Mouse (Mus musculus): Measurements from ENCODE around the gene Pomgnt1. TPM values are rescaled to one million over a fixed set of nuclear protein-coding genes. Genes with fewer than 3 reads are reported as not detected.

Gene Pomgnt1
- polyA plus RNA-seq, 1 experiment = 33.6 TPM

GRCm38 (mm10) chr4:116176543-116176988 lies 52.9 kb downstream of the Pomgnt1 start:
- H3K4me3 ChIP-seq (ENCODE audit: low read depth, low read length) = peak overlapping the region; percentile 70
- no peaks in the 10 kb centered on the region for H3K36me3 ChIP-seq (ENCODE audit: control insufficient read depth, insufficient read depth, low read length, poor library complexity, severe bottlenecking)
- H3K27me3 ChIP-seq (ENCODE audit: control insufficient read depth, insufficient read depth, low read length, poor library complexity, severe bottlenecking) = no peaks in the 10 kb centered on the region
- TF ChIP-seq CTCF (IDR thresholded peaks at IDR 0.05; ENCODE audit: low read depth, low read length) (no peak), EP300 (IDR thresholded peaks at IDR 0.05; ENCODE audit: insufficient read depth, low read depth, low read length) (peak; percentile 49; the same call in 1 of the 2 replicates)
- H3K27ac ChIP-seq (ENCODE audit: insufficient read depth, low read length) = peak overlapping the region; percentile 86
- H3K4me1 ChIP-seq (ENCODE audit: control insufficient read depth, insufficient read depth, low read length) = peaks cover 2% of the 10 kb centered on the region
- no peaks in the 10 kb centered on the region for H3K9me3 ChIP-seq (replicated peaks; ENCODE audit: control insufficient read depth, insufficient read depth, low read length, poor library complexity, severe bottlenecking)
- peak overlapping the region; percentile 33 for H3K9ac ChIP-seq (ENCODE audit: low read depth, poor library complexity, severe bottlenecking)

DNA sequence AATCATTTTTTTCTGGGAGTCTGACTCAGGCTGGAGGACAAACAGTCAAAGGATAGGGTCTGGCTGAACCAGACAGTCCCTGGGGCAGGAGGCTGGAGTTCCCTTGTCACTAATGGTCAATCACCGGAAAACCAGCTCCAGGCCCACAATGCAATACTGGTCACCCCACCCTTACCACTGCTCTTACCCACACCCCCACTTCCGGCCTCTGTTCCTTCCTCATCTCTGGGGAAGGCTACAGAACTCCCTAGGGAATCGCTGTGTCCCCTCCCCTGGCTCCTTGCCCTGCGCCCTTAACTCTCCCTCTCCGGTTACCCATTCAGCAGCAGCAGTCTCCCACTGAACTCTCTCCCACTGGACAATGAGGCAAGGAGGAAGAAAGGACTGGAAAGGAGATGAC lies 53.5 kb downstream of the Pomgnt1 start:
- Histone ChIP-seq H3K9me3 (replicated peaks; ENCODE audit: control insufficient read depth, insufficient read depth, low read length, poor library complexity, severe bottlenecking) (no peaks in the 10 kb centered on the region), H3K9ac (ENCODE audit: low read depth, poor library complexity, severe bottlenecking) (peak overlapping the region; percentile 33), H3K36me3 (ENCODE audit: control insufficient read depth, insufficient read depth, low read length, poor library complexity, severe bottlenecking) (no peaks in the 10 kb centered on the region), H3K4me3 (ENCODE audit: low read depth, low read length) (peak overlapping the region; percentile 53), H3K27ac (ENCODE audit: insufficient read depth, low read length) (peak overlapping the region; percentile 86), H3K27me3 (ENCODE audit: control insufficient read depth, insufficient read depth, low read length, poor library complexity, severe bottlenecking) (no peaks in the 10 kb centered on the region), H3K4me1 (ENCODE audit: control insufficient read depth, insufficient read depth, low read length) (peaks cover 2% of the 10 kb centered on the region)
- TF ChIP-seq EP300 (IDR thresholded peaks at IDR 0.05; ENCODE audit: insufficient read depth, low read depth, low read length) (0 out of 2 replicates have a peak, but pooled peaks have one; percentile 34), CTCF (IDR thresholded peaks at IDR 0.05; ENCODE audit: low read depth, low read length) (no peak)

- no peak for TF ChIP-seq EP300 (IDR thresholded peaks at IDR 0.05; ENCODE audit: insufficient read depth, low read depth, low read length)
- TF ChIP-seq POLR2A (IDR thresholded peaks at IDR 0.05; ENCODE audit: insufficient read depth, low read length) = no peak
- no peak for TF ChIP-seq CTCF (IDR thresholded peaks at IDR 0.05; ENCODE audit: low read depth, low read length)
These were observed 58.4 kb downstream of the Pomgnt1 start for GRCm38 (mm10) chr4:116182079-116182478.

GRCm38 (mm10) chr4:116182745-116183144 lies 59.1 kb downstream of the Pomgnt1 start:
- no peaks in the 10 kb centered on the region for H3K9me3 ChIP-seq (replicated peaks; ENCODE audit: control insufficient read depth, insufficient read depth, low read length, poor library complexity, severe bottlenecking)
- H3K4me3 ChIP-seq (ENCODE audit: low read depth, low read length) = peak overlapping the region; percentile 13
- H3K4me1 ChIP-seq (ENCODE audit: control insufficient read depth, insufficient read depth, low read length) = no peaks in the 10 kb centered on the region
- TF ChIP-seq CTCF (IDR thresholded peaks at IDR 0.05; ENCODE audit: low read depth, low read length) (no peak), EP300 (IDR thresholded peaks at IDR 0.05; ENCODE audit: insufficient read depth, low read depth, low read length) (no peak), POLR2A (IDR thresholded peaks at IDR 0.05; ENCODE audit: insufficient read depth, low read length) (peak; percentile 53)
- 0 out of 2 replicates have a peak overlapping the region, but pooled peaks have one; percentile 34 for H3K27ac ChIP-seq (ENCODE audit: insufficient read depth, low read length)
- H3K27me3 ChIP-seq (ENCODE audit: control insufficient read depth, insufficient read depth, low read length, poor library complexity, severe bottlenecking) = no peaks in the 10 kb centered on the region
- H3K9ac ChIP-seq (ENCODE audit: low read depth, poor library complexity, severe bottlenecking) = peak overlapping the region; percentile 44
- H3K36me3 ChIP-seq (ENCODE audit: control insufficient read depth, insufficient read depth, low read length, poor library complexity, severe bottlenecking) = no peaks in the 10 kb centered on the region

More at GRCm38 (mm10) chr4:116182079-116182478, 58.4 kb downstream of the Pomgnt1 start:
- Histone ChIP-seq H3K27ac (ENCODE audit: insufficient read depth, low read length) (no peak overlapping the region), H3K4me3 (ENCODE audit: low read depth, low read length) (no peak overlapping the region), H3K9ac (ENCODE audit: low read depth, poor library complexity, severe bottlenecking) (no peak overlapping the region), H3K4me1 (ENCODE audit: control insufficient read depth, insufficient read depth, low read length) (no peaks in the 10 kb centered on the region), H3K9me3 (replicated peaks; ENCODE audit: control insufficient read depth, insufficient read depth, low read length, poor library complexity, severe bottlenecking) (no peaks in the 10 kb centered on the region), H3K36me3 (ENCODE audit: control insufficient read depth, insufficient read depth, low read length, poor library complexity, severe bottlenecking) (no peaks in the 10 kb centered on the region), H3K27me3 (ENCODE audit: control insufficient read depth, insufficient read depth, low read length, poor library complexity, severe bottlenecking) (no peaks in the 10 kb centered on the region)

DNA sequence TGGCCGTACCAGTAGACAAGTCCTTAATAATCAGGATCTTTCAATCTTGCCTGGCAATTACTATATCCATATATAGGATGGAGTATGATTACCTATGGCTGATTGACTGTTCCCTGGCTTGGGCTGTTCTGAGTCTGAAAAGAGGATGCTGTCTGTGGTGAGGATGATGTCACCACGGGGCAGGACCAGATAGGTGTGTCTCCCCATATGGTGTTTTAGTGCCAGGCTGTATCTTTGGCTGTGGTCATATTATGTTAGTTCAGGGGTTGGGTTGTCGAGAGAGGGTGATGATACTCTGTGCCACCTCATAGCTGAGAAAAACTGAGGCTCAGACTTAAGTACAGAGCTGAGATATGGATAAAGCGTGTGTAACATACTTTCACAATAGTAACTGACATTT lies 61.4 kb downstream of the Pomgnt1 start:
- no peaks in the 10 kb centered on the region for H3K9me3 ChIP-seq (replicated peaks; ENCODE audit: control insufficient read depth, insufficient read depth, low read length, poor library complexity, severe bottlenecking)
- H3K27me3 ChIP-seq (ENCODE audit: control insufficient read depth, insufficient read depth, low read length, poor library complexity, severe bottlenecking) = no peaks in the 10 kb centered on the region
- H3K4me3 ChIP-seq (ENCODE audit: low read depth, low read length) = no peak overlapping the region
- no peak overlapping the region for H3K9ac ChIP-seq (ENCODE audit: low read depth, poor library complexity, severe bottlenecking)
- TF ChIP-seq POLR2A (IDR thresholded peaks at IDR 0.05; ENCODE audit: insufficient read depth, low read length) (no peak), EP300 (IDR thresholded peaks at IDR 0.05; ENCODE audit: insufficient read depth, low read depth, low read length) (no peak), CTCF (IDR thresholded peaks at IDR 0.05; ENCODE audit: low read depth, low read length) (no peak)
- no peaks in the 10 kb centered on the region for H3K36me3 ChIP-seq (ENCODE audit: control insufficient read depth, insufficient read depth, low read length, poor library complexity, severe bottlenecking)
- no peaks in the 10 kb centered on the region for H3K4me1 ChIP-seq (ENCODE audit: control insufficient read depth, insufficient read depth, low read length)
- H3K27ac ChIP-seq (ENCODE audit: insufficient read depth, low read length) = no peak overlapping the region

DNA sequence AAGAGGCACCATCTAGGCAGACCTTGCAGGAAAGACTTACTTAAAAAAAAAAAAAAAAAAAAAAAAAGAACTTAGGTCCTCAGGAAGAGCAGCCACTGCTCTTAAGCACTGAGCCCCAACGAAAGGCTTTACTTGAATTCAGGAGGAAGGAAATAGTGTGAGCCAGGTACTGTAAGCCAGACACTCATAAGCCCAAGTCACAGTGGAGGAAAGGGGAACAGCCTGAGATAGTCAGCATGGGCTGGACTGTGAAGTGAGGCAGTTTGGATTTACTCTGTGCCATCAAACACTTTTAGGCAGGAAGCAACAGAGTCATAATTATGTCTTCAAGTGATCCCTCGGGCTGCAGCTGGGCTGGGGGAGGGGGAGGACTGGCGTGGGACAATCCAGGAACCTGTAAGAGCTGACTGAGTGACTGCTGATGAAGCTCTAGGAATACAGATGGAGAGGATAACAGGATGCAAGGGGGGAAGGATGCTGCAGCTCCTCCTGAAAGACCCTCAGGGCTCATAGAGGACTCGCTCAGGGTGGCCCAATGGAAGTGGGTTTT lies 68.7 kb downstream of the Pomgnt1 start:
- TF ChIP-seq EP300 (IDR thresholded peaks at IDR 0.05; ENCODE audit: insufficient read depth, low read depth, low read length) = no peak
- TF ChIP-seq CTCF (IDR thresholded peaks at IDR 0.05; ENCODE audit: low read depth, low read length) = no peak
- TF ChIP-seq POLR2A (IDR thresholded peaks at IDR 0.05; ENCODE audit: insufficient read depth, low read length) = no peak
- Histone ChIP-seq H3K27me3 (ENCODE audit: control insufficient read depth, insufficient read depth, low read length, poor library complexity, severe bottlenecking) (no peaks in the 10 kb centered on the region), H3K27ac (ENCODE audit: insufficient read depth, low read length) (no peak overlapping the region), H3K36me3 (ENCODE audit: control insufficient read depth, insufficient read depth, low read length, poor library complexity, severe bottlenecking) (no peaks in the 10 kb centered on the region), H3K4me3 (ENCODE audit: low read depth, low read length) (no peak overlapping the region), H3K4me1 (ENCODE audit: control insufficient read depth, insufficient read depth, low read length) (no peaks in the 10 kb centered on the region), H3K9ac (ENCODE audit: low read depth, poor library complexity, severe bottlenecking) (no peak overlapping the region), H3K9me3 (replicated peaks; ENCODE audit: control insufficient read depth, insufficient read depth, low read length, poor library complexity, severe bottlenecking) (no peaks in the 10 kb centered on the region)
